Mouse (Mus musculus) bone marrow macrophage, adult 2 months (primary cell): ENCODE measurements at regions not wholly inside any gene's neighbourhood (a gene's known extent, or its start where the extent isn't known, plus 50 kb on each side); places are given as distances from the start of the nearest gene placed in this dataset.

ENCODE experiments used
- CTCF ChIP-seq: IDR thresholded peaks from 2 replicates; pipeline ENCODE4 v1.5.1; 2012; ENCODE audit warnings: low read depth, mild to moderate bottlenecking, low read length, moderate library complexity
- POLR2A ChIP-seq: IDR thresholded peaks from 2 replicates; pipeline ENCODE4 v1.6.1; 2012; ENCODE audit warnings: mild to moderate bottlenecking, low read depth, low read length, borderline replicate concordance

- TF ChIP-seq CTCF (no peak), POLR2A (no peak)
Observed at GRCm38 (mm10) chr1:72013863-72014262, 198.2 kb downstream of the Mreg start.
